Mouse (Mus musculus): ENCODE measurements around the gene Phlda3. TPM values are rescaled to one million over a fixed set of nuclear protein-coding genes. Genes with fewer than 3 reads are reported as not detected.

The Phlda3 gene
- polyA plus RNA-seq, 1 experiment from 2014 or later = 82.1 TPM

- Histone ChIP-seq H3K4me3 (ENCODE audit: low read depth, low read length) (no peak overlapping the region), H3K4me2 (replicated peaks; ENCODE audit: low read depth, low read length) (no peak overlapping the region), H3K4me1 (ENCODE audit: control insufficient read depth, insufficient read depth, low read length) (peaks cover 13% of the 10 kb centered on the region), H3K27me3 (ENCODE audit: control insufficient read depth, insufficient read depth, low read length) (no peaks in the 10 kb centered on the region), H3K36me3 (ENCODE audit: control insufficient read depth, insufficient read depth, low read length) (peaks cover 43% of the 10 kb centered on the region), H3K9ac (replicated peaks; ENCODE audit: low read depth, low read length) (no peak overlapping the region), H3K9me3 (ENCODE audit: control insufficient read depth, low read depth, low read length) (no peaks in the 10 kb centered on the region), H3K27ac (ENCODE audit: low read length) (no peak overlapping the region)
- 78% methylated on average over 4 of the region's 4 CpGs for WGBS
- ATAC-seq (ENCODE audit: insufficient number of reproducible peaks, insufficient read depth, low FRiP score, low read depth) = no peak
These were observed 19.7 kb upstream of the Phlda3 start for GRCm38 (mm10) chr1:135746248-135746647.

DNA sequence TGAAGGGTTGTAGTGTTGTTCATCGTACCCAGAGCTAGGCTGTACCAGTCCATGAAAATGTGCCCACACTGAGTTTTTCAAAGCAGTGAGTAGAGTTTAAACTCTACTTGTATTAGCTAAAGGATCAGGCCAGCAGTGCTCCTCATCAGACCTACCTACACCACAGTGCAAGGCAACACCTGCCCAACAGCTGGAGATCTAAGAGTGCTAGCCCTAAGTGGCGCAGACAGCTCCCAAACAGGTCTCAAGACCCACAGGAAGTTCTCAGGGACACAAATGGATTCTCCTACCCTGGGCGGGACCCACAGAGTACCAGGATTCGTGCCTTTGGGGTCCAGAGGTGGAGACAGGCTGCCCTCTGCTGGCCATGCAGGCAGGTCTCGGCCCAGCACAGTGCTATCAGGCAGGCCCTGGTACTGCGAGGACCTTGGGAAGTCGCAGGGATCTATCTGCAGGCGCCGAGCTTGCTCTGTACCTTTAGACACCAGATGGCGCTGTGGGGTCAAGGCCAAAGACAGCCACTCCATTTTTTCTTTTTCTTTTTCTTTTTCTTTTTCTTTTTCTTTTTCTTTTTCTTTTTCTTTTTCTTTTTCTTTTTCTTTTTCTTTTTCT lies 13.1 kb upstream of the Phlda3 start:
- H3K4me2 ChIP-seq (replicated peaks; ENCODE audit: low read depth, low read length) = no peak overlapping the region
- H3K9me3 ChIP-seq (ENCODE audit: control insufficient read depth, low read depth, low read length) = no peaks in the 10 kb centered on the region
- no peaks in the 10 kb centered on the region for H3K4me1 ChIP-seq (ENCODE audit: control insufficient read depth, insufficient read depth, low read length)
- ATAC-seq (ENCODE audit: insufficient number of reproducible peaks, insufficient read depth, low FRiP score, low read depth) = peak; percentile 96
- H3K27me3 ChIP-seq (ENCODE audit: control insufficient read depth, insufficient read depth, low read length) = no peaks in the 10 kb centered on the region
- no peak overlapping the region for H3K4me3 ChIP-seq (ENCODE audit: low read depth, low read length)
- no peak overlapping the region for H3K9ac ChIP-seq (replicated peaks; ENCODE audit: low read depth, low read length)
- H3K36me3 ChIP-seq (ENCODE audit: control insufficient read depth, insufficient read depth, low read length) = peaks cover 17% of the 10 kb centered on the region
- WGBS = 12% methylated on average over 10 of the region's 10 CpGs
- H3K27ac ChIP-seq (ENCODE audit: low read length) = peak overlapping the region; percentile 29; the same call in 1 of the 2 replicates

- H3K36me3 ChIP-seq (ENCODE audit: control insufficient read depth, insufficient read depth, low read length) = peaks cover 7% of the 10 kb centered on the region
- H3K4me1 ChIP-seq (ENCODE audit: control insufficient read depth, insufficient read depth, low read length) = no peaks in the 10 kb centered on the region
- ATAC-seq (ENCODE audit: insufficient number of reproducible peaks, insufficient read depth, low FRiP score, low read depth) = no peak
- H3K27me3 ChIP-seq (ENCODE audit: control insufficient read depth, insufficient read depth, low read length) = no peaks in the 10 kb centered on the region
- H3K9ac ChIP-seq (replicated peaks; ENCODE audit: low read depth, low read length) = no peak overlapping the region
- WGBS = 62% methylated on average over 9 of the region's 9 CpGs
- H3K27ac ChIP-seq (ENCODE audit: low read length) = no peak overlapping the region
- no peak overlapping the region for H3K4me2 ChIP-seq (replicated peaks; ENCODE audit: low read depth, low read length)
- H3K4me3 ChIP-seq (ENCODE audit: low read depth, low read length) = no peak overlapping the region
- H3K9me3 ChIP-seq (ENCODE audit: control insufficient read depth, low read depth, low read length) = no peaks in the 10 kb centered on the region
These were observed 10.6 kb upstream of the Phlda3 start for GRCm38 (mm10) chr1:135755287-135755686.

GRCm38 (mm10) chr1:135755913-135756312 lies 10.0 kb upstream of the Phlda3 start:
- WGBS = 75% methylated on average over 3 of the region's 3 CpGs
- H3K27me3 ChIP-seq (ENCODE audit: control insufficient read depth, insufficient read depth, low read length) = no peaks in the 10 kb centered on the region
- peaks cover 4% of the 10 kb centered on the region for H3K36me3 ChIP-seq (ENCODE audit: control insufficient read depth, insufficient read depth, low read length)
- H3K9ac ChIP-seq (replicated peaks; ENCODE audit: low read depth, low read length) = no peak overlapping the region
- no peak for ATAC-seq (ENCODE audit: insufficient number of reproducible peaks, insufficient read depth, low FRiP score, low read depth)
- H3K9me3 ChIP-seq (ENCODE audit: control insufficient read depth, low read depth, low read length) = no peaks in the 10 kb centered on the region
- H3K4me2 ChIP-seq (replicated peaks; ENCODE audit: low read depth, low read length) = no peak overlapping the region
- no peak overlapping the region for H3K4me3 ChIP-seq (ENCODE audit: low read depth, low read length)
- no peak overlapping the region for H3K27ac ChIP-seq (ENCODE audit: low read length)
- no peaks in the 10 kb centered on the region for H3K4me1 ChIP-seq (ENCODE audit: control insufficient read depth, insufficient read depth, low read length)

DNA sequence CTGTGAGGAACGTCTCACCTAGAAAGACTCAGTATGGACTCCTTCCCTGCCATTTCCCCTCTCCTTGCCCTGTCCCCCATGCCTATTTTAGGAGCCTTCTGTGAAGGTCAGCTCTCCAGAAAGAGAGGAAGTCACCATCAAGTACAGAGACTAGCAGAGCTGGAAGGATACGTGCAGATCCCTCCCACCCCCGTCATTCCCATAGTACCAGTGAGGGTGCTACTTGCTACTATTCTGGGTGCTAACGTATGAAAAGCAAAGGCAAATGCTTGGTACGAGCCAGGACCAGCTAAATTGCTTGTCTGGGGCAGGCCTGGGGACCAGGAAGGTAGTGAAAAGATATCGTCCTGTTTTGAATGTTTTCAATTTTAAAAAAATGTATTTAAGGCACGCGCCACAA lies 8.6 kb upstream of the Phlda3 start:
- Histone ChIP-seq H3K4me3 (ENCODE audit: low read depth, low read length) (no peak overlapping the region), H3K4me2 (replicated peaks; ENCODE audit: low read depth, low read length) (no peak overlapping the region), H3K9ac (replicated peaks; ENCODE audit: low read depth, low read length) (no peak overlapping the region), H3K36me3 (ENCODE audit: control insufficient read depth, insufficient read depth, low read length) (no peaks in the 10 kb centered on the region; the same call in 1 of the 2 replicates), H3K9me3 (ENCODE audit: control insufficient read depth, low read depth, low read length) (no peaks in the 10 kb centered on the region), H3K27me3 (ENCODE audit: control insufficient read depth, insufficient read depth, low read length) (no peaks in the 10 kb centered on the region), H3K27ac (ENCODE audit: low read length) (no peak overlapping the region), H3K4me1 (ENCODE audit: control insufficient read depth, insufficient read depth, low read length) (no peaks in the 10 kb centered on the region)
- ATAC-seq (ENCODE audit: insufficient number of reproducible peaks, insufficient read depth, low FRiP score, low read depth) = no peak
- 73% methylated on average over 8 of the region's 8 CpGs for WGBS

- Histone ChIP-seq H3K4me3 (ENCODE audit: low read depth, low read length) (no peak overlapping the region), H3K4me2 (replicated peaks; ENCODE audit: low read depth, low read length) (no peak overlapping the region), H3K27me3 (ENCODE audit: control insufficient read depth, insufficient read depth, low read length) (no peaks in the 10 kb centered on the region), H3K27ac (ENCODE audit: low read length) (no peak overlapping the region; the same call in 1 of the 2 replicates), H3K9ac (replicated peaks; ENCODE audit: low read depth, low read length) (no peak overlapping the region), H3K9me3 (ENCODE audit: control insufficient read depth, low read depth, low read length) (no peaks in the 10 kb centered on the region), H3K4me1 (ENCODE audit: control insufficient read depth, insufficient read depth, low read length) (peaks cover 3% of the 10 kb centered on the region; the same call in 1 of the 2 replicates), H3K36me3 (ENCODE audit: control insufficient read depth, insufficient read depth, low read length) (no peaks in the 10 kb centered on the region)
- WGBS = 73% methylated on average over 4 of the region's 4 CpGs
- ATAC-seq (ENCODE audit: insufficient number of reproducible peaks, insufficient read depth, low FRiP score, low read depth) = no peak
These were observed 6.2 kb upstream of the Phlda3 start for GRCm38 (mm10) chr1:135759685-135760084.

GRCm38 (mm10) chr1:135760216-135760615 lies 5.7 kb upstream of the Phlda3 start:
- Histone ChIP-seq H3K4me3 (ENCODE audit: low read depth, low read length) (no peak overlapping the region), H3K4me2 (replicated peaks; ENCODE audit: low read depth, low read length) (no peak overlapping the region), H3K27me3 (ENCODE audit: control insufficient read depth, insufficient read depth, low read length) (no peaks in the 10 kb centered on the region), H3K4me1 (ENCODE audit: control insufficient read depth, insufficient read depth, low read length) (peaks cover 3% of the 10 kb centered on the region; the same call in 1 of the 2 replicates), H3K9ac (replicated peaks; ENCODE audit: low read depth, low read length) (no peak overlapping the region), H3K9me3 (ENCODE audit: control insufficient read depth, low read depth, low read length) (no peaks in the 10 kb centered on the region), H3K36me3 (ENCODE audit: control insufficient read depth, insufficient read depth, low read length) (no peaks in the 10 kb centered on the region), H3K27ac (ENCODE audit: low read length) (no peak overlapping the region; the same call in 1 of the 2 replicates)
- no peak for ATAC-seq (ENCODE audit: insufficient number of reproducible peaks, insufficient read depth, low FRiP score, low read depth)
- 54% methylated on average over 8 of the region's 8 CpGs for WGBS

- H3K9me3 ChIP-seq (ENCODE audit: control insufficient read depth, low read depth, low read length) = no peaks in the 10 kb centered on the region
These were observed 4.2 kb upstream of the Phlda3 start for GRCm38 (mm10) chr1:135761728-135762127.

More at GRCm38 (mm10) chr1:135761728-135762127, 4.2 kb upstream of the Phlda3 start:
- WGBS = 90% methylated on average over 5 of the region's 5 CpGs
- H3K4me3 ChIP-seq (ENCODE audit: low read depth, low read length) = no peak overlapping the region
- H3K27me3 ChIP-seq (ENCODE audit: control insufficient read depth, insufficient read depth, low read length) = no peaks in the 10 kb centered on the region
- H3K4me2 ChIP-seq (replicated peaks; ENCODE audit: low read depth, low read length) = no peak overlapping the region
- H3K9ac ChIP-seq (replicated peaks; ENCODE audit: low read depth, low read length) = no peak overlapping the region
- H3K36me3 ChIP-seq (ENCODE audit: control insufficient read depth, insufficient read depth, low read length) = no peaks in the 10 kb centered on the region
- peaks cover 6% of the 10 kb centered on the region; the same call in 1 of the 2 replicates for H3K4me1 ChIP-seq (ENCODE audit: control insufficient read depth, insufficient read depth, low read length)
- no peak overlapping the region for H3K27ac ChIP-seq (ENCODE audit: low read length)
- ATAC-seq (ENCODE audit: insufficient number of reproducible peaks, insufficient read depth, low FRiP score, low read depth) = no peak

All from stomach, embryonic 14.5 days (tissue).